Mouse (Mus musculus) regulatory T cell (primary cell): ENCODE measurements around the gene Fam216a.
"Not testable (repeated sequence)": the region's sequence is repeated elsewhere in the genome, so short reads cannot be mapped to it uniquely, and the experiment has no call there.

Experiments
- in situ Hi-C: fragments of 300-600 bp; cut with MboI, MseI; formaldehyde crosslinking; loops from one replicate; pipeline ENCODE4 v1.15.1; 2025; ENCODE audit warnings: high pct_unique_total_duplicates

The Fam216a gene

DNA sequence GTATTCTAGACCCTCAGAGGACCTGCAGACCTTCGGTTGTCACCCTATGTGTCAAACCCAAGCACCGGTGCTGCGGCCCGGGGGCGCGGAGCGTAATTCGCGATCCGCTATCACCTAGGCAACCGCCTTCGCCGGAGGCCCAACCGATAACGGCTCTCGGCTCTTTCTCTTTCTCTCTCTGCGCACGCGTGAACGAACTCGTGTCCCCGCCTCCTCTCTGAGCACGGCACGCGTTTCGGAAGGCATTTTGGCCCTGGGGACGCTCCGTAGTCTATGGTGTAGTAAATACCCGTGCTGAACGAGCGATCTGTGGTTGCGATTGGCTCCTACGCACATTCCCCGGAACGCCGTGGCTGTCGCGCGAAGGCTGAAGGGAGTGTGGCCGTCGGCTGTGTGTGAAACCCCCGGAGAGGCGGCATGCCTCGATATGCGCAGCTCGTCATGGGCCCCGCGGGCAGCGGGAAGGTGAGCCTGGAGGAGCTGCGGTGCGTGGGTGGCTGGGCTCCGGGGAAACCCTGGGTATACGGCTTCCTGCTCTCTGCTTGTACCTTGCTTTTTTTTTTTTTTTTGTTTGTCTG is at the start of gene Fam216a:
TSS of gene Fam216a (minus strand) at position 173 of the 578 bp plus-strand sequence.
- in situ Hi-C loops: loop anchor here (25.0 kb wide), 1 partner anchor 535 kb away; the partner anchor contains the start of genes Pheta1 and Sh2b3

DNA sequence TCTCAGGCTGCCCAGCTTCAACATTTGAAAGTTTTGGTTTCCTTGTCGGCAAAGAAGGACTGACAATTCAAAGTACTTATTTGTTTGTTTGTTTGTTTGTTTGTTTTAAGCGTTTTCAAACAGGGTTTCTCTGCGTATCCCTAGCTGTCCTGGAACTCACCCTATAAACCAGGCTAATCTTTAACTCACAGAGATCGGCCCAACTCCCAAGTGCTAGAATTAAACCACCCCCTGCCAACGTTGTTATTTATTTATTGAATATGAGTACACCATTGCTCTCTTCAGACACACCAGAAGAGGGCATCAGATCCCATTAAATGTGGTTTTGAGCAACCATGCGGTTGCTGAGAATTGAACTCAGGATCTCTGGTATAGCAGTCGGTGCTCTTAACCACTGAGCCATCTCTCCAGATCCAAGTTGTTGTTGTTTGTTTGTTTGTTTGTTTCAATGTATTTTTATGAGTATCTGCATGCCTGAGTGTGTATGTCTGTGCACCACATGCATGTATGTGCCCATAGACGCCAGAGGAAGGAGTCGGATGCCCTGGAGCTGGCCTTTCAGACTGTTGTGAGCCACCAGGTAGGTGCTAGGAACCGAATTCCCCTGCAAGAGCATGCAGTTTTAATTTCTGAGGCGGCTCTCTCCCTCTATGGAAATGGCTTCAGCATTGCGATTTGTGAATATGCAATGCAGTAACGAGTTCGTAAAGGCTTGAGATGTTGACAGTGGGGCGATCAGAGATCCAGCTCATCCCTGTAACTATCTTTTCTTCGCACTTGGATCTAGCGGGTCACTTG is 49.3 kb upstream of the Fam216a start, which contains the start of gene Anapc7:
TSS of gene Anapc7 (plus strand) at position 423 of the 798 bp plus-strand sequence.
- in situ Hi-C loops: no loop called here

DNA sequence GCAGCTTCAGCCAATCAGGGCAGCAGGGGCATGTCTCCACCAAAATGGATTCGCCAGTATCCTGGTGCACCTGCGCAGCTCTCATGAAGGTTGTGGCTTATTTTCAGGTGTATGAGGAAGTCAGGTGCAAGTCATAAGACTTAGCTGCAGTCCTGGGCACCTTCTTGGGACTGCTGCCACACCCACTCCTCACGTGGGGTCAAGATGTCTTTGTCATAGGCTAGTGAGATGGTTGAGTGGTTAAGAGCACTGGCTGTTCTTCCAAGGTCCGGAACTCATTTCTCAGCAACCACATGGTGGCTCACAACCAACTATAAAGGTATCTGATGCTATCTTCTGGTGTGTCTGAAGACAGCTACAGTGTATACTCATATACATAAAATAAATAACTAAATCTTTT is 48.5 kb upstream of the Fam216a start:
- in situ Hi-C loops: not testable (repeated sequence)

DNA sequence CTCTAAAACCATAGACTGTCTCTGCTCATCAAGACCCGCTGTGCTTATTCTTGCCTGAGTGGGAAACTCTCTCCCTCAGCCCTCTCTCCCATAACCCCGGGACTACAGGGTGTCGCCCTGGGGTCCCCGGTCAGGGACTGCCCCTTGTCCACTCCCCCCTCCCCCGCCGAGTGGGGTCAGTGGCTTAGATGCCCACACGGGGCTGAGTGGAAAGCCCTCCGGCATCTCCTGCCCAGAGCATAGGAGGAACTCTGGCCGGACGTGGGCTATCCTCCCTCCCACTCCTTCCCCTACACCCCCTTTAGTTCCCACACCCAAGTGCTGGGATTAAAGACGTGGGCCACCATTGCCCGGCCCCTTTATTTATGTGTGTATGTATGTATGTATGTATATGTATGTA is 43.3 kb upstream of the Fam216a start:
- in situ Hi-C loops: no loop called here

DNA sequence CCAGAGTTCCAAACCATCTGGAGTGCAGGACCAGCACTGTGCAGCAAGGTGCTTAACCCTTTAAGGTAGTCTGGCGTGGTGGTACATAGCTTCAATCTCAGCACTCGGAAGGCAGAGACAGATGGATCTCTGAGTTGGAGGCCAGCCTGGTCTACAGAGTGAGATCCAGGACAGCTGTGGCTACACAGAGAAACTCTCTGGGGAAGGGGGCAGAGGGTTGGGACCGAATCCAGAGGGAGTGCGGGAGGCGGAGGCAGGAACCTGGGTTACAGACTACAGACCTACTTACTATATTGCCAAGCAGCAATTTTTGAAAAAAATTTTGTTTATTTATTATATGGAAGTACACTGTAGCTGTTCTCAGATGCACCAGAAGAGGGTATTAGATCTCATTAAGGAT is 42.2 kb upstream of the Fam216a start:
- in situ Hi-C loops: no loop called here

DNA sequence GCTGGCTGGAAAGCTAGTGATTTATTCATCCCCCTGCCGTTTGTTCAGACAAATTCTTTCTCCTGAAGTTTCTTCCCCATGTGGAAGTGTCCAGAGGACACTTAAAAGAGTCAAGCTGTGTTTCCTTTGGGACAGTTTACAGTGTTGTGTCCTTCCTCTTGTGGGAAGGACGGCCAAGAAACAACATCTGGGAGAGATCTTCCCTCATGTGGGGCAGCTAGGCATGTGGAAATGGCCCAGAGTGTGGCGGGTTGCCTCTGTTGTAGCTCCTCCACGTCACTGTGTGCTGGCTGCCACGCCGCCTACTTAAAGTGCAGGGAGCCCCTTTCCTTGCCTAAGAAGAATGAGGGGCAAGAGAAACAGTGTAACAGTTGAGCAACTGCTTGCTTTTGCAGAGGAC is 40.7 kb upstream of the Fam216a start:
- in situ Hi-C loops: no loop called here

DNA sequence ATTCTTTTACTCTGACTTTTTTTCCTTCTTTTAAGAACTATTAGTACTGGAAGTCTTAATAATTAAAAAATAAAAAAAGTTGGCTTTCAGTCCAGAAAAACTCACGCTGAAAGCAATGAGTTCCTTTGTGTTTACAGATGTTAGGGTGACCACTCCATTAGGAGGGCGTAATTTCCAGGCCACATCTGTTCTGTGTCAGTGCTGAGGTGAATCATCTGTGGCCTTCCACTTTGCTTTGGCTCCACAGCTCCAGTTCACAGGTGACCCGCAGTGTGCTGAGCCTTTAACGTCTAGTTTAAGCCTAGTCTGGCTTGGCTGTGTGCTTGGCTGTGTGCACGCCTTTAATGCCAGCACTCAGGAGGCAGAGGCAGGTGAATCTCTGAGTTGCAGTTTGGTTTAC is 39.7 kb upstream of the Fam216a start:
- in situ Hi-C loops: no loop called here

DNA sequence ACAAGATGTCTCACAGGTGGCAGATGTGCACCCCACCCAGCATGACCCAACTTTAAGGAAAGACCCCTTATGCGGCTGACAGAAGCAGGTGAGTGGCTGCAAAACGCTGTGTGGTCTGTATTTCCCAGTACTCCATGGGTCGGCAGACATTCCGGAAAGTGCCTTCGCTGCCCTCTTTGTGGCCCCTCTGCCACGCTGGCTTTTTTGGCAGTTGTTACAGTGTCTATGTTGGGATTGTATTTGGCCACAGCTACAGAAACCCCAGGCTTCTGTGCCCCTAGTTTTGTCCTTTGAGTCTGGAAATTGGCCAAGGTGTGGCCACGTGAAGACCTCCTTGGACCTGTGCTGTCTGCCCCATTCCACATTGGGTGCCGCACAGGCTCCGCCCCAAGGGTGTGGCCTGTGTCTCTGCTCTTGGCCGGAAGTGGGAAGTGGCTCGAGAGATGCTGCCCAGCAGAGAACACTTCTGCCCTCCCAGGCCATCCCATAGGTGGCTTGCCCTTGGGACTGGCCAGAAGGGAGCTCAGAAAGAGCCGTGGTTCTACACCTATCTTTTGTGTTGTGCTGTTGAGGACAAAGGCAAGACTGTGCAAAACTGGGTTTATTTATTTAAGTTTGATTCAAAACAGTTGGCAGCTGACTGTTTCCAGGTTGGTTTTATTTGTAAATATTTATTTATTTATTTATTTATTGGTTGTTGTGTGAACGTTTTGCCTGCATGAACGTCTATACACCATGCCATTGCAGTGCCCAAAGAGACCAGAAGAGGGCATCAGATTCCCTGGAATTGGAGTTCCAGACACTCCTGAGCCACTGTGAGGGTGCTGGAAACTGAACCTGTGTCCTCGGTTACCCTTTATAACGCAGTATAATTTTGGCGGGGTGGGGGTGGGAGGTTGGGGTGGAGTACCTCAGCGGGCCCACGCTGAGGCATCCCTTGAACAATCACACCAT is 37.8 kb upstream of the Fam216a start:
- in situ Hi-C loops: no loop called here

DNA sequence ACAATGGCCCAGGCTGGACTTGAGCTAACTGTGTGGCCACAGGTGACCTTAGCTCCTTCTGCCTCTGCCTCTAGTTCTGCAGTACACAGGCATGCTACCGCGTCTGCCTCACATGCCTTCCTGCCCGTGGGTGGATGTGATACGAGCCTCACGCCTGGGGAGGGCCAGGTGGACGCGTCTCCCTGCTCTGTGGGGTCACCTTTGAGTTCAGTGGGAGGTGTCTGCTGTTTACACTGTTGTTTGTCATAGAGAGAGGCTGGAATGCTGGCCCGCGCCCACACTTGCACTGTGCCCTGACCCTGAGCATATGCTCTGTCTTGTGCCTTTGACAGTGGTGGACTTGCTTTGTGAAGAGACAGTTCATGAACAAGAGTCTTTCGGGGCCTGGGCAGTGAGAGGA is 33.4 kb upstream of the Fam216a start:
- in situ Hi-C loops: no loop called here

DNA sequence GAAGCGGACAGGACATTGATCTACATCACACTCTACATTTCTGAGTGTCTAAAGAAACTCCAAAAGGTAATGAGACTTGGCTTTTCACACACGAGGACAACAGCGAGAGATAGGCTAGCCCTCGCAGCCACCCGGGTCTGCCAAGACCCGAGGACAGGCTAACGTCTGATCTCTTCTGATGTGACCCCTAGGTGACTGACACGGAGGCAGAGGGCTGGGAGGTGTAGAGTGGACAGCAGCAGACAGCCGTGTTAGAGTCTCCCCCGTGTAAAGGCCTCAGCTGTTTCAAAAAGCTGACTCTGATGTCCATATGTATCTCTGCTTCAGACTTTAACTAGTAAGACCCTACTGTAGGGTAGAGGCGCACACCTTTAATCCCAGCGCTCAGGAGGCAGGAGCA is 31.2 kb upstream of the Fam216a start:
- in situ Hi-C loops: no loop called here

DNA sequence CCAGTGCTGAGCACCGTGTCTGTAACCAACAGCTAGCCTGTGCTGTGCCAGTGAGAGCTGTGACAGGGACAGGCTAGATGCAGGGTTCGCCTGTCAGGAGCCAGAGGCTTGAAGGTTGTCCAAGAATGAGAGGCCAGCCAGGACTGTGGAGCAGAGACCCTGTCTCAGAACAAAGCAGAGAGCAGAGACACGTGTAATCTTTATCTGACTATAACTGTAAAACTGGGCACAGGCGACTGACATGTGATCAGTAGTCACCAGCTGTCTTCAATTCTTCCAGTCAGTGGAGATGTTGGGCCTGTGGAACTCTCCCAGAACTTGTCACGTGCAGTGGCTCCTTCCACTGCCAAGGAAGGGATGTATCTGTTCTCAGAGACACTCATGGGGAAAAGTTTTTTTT is 30.6 kb upstream of the Fam216a start:
- in situ Hi-C loops: no loop called here

DNA sequence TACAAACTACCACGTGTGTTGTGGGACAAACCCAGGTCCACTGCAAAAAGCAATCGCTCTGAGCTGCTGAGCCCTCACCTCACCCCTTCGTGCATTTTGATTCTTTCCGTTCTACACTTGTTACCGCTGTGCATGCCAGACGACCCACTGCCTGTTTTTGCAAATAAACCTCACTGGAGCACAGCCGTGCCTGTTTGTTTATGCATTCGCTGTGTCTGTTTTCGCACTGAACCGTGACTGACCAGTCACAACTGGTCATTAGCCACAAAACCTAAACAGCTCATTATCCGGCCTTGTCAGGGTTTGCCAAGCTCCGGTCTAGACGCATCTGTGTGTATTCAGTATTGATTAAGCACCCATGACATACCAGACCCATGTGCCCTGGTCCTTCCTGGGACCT is 30.0 kb upstream of the Fam216a start:
- in situ Hi-C loops: no loop called here

DNA sequence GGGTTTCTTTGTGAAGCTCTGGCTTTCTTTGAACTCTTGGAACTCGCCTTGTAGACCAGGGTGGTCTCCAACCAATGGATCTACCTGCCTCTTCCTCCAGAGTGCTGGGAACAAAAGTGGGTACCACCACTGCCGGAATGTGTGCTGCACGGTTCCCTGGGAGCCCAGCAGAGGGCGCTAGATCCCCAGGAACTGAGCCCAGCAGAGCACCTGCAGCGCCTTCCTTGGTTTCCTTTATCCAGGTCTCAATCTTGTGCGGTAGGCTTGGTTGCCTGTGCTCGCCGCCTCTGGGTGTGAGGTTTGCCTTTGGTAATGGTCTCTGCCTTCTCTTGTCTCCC is 29.1 kb upstream of the Fam216a start:
- in situ Hi-C loops: no loop called here

DNA sequence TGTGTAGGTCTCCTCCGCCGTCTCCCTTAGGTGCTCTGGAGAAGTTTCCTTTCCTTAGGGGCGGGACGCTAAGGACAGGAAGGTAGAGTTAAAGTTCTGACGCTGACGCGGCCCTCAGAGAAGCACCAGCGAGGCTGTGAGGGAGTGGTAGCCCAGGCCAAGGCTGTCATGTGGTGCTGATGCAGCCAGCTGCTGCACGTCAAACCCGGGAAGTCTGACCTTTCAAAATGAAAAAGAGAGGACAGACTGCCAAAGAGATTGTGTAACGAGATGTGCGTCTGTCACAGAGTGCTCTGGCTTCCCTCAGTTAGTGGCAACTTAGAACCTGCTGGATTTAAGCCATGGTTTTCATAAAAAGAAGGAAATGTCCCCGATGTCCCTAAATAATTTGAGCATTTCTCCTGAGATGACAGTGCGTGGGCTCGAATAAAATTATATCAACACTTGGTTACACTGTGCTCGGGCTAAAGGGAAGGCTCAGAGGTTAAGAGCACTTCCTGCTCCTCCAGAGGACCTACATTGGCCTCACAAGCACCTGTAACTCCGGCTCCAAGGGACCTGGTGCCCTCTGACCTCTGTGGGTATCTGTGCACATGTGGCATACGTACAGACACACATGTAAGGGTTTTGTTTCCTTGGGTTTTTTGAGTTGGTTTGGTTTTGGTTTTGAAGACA is 28.6 kb upstream of the Fam216a start:
- in situ Hi-C loops: no loop called here

DNA sequence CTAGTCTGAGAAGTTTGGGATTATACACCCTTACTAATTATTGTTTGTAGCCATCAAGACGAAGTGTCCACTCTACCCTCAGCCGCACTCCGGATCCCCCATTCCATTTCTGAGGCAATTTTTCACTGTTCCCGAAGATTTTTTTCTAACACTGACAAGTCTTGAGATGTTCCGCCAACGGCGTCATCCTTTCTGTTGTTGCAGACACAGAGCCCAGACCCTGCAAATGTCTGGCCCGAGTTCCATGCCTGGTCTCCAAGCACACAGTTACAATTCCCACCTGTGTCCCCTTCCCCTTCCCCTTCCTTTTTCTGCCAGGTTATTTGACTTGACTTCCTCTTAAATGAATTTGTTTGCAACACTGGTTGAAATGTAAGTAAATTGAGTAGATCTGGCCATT is 27.7 kb upstream of the Fam216a start:
- in situ Hi-C loops: loop anchor here (5.0 kb wide), 1 partner anchor 227 kb away; no protein-coding TSS in a partner anchor

DNA sequence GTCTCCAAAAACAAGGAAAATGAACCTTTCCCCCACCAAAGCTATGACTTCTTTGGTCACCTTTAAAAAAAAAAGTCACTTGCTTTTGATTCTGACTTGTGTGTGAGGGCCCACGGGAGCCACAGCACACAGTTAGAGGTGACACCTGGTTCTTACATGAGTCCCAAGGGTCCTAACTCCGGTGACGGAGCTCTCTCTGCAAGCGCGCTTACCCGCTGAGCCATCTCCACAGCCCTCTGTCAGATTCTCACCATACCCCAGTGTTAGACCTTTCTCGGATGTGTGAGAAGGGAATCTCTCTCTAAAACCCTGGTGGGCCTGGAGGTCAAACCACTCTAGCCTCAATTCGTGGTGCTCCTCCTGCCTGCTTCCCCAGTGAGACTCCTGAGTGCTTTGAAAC is 25.3 kb upstream of the Fam216a start:
- in situ Hi-C loops: loop anchor here (5.0 kb wide), 1 partner anchor 230 kb away; no protein-coding TSS in a partner anchor

DNA sequence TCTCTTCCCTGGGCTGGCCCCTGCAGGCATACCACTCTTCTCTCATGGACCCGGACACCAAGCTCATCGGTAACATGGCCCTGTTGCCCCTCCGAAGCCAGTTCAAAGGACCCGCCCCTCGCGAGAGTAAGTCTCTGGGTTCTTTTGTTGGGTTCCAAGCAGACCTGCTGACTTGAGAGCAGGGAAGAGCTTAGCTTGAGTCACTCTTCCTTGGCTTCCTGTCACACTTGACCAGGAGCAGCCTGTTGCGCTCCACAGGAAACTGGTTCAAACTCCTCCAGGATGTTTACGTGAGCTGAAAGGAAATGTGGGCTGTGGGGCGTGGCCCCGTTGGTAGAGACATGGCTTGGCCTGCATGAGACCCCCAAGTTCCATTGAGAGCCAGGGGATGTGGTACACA is 24.6 kb upstream of the Fam216a start:
- in situ Hi-C loops: loop anchor here (5.0 kb wide), 1 partner anchor 231 kb away; no protein-coding TSS in a partner anchor

DNA sequence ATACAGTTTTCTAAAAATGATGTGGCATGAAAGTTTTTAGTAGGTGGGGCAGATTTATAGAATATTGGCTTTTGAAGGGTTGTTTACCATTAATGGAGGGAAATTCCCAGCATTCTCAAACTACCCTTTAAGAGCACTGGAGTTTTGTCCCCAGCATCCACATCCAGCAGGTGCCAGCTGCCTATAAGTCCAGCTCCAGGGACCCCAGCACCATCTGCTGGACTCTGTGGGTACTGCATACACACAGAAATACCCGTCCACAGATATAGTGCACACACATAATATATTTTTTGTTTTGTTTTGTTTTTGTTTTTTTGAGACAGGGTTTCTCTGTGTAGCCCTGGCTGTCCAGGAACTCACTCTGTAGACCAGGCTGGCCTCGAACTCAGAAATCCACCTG is 21.7 kb upstream of the Fam216a start:
- in situ Hi-C loops: no loop called here

DNA sequence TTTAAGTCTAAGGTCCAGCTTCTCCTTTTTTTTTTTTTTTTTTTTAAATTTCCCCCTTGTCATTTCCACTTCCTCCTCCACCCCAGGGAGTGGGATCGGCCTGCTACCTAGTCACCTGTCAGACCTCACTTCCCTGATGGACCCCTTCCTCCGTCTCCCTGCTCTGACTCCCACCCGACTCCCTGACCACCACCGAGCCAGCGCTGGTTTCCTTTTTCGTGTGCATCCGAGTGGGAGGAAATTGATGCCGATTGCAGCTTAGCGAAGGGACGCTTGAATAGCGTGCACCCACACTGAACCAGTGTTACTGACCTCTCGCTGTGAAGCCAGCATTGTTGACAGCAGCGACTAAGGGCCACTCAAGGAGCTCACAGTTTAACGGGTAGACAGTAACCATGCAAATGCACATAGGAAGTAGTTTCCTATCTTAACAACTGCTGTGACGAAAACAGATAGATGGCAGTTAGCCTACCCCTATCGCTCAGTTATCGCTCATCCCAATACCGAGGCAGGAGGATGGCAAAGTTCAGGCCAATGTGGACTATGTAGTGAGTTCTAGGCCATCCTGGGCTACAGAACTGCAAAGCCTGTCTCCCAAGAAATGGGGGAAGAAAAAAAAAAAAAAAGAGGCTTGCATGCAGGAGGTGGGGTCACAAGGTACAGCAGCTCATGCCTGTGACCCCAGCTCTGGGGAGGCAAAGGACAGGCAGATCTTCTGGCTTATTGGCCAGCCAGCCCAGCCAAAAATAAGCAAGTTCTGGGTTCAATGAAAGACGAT is 20.3 kb upstream of the Fam216a start:
- in situ Hi-C loops: no loop called here

DNA sequence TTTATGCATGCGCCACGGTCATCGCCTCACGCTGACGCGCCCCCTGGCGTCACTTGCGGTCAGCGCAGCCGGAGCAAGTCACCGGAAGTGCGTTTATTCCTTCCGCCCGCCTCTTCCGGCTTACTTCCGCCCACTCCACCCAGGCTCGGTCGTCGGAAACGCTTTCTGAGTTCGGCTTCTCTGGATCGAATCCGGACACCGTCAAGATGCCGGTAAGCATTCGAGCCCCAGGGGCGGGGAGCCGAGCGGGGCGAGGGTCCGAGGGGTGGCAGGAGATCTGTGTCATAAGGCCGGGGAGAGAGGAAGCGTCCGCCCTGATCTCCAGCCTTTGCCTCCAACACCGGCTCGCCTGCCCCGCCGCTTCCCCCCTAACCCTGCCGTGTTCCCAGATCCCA is 19.6 kb upstream of the Fam216a start, which contains the start of gene Arpc3:
TSS of gene Arpc3 (plus strand) at position 93 of the 395 bp plus-strand sequence.
- in situ Hi-C loops: no loop called here
